Mouse (Mus musculus) liver, embryonic 14.5 days (tissue): ENCODE data around the gene Med22. TPM values are rescaled to one million over a fixed set of nuclear protein-coding genes. Genes with fewer than 3 reads are reported as not detected.

Source experiments
- ATAC-seq: fragments of 200-750 bp; cut with Nextera tagmentation; 2 replicates; pipeline ENCODE4 v1.8.0; 2017; ENCODE audit warnings: moderate number of reproducible peaks, mild to moderate bottlenecking, moderate library complexity; ENCODE audit not compliant: insufficient read depth
- DNase-seq, 3 experiments: peaks; one replicate each; pipeline ENCODE4 v3.0.0-alpha.2; 2012 to 2013; ENCODE audit warnings: low read depth in 3 of 3, low spot score in 3 of 3
- H3K27ac ChIP-seq: fragments of 300-500 bp; sonication (generic); 2 replicates; pipeline ENCODE4 v1.5.1; 2014; ENCODE audit warnings: moderate library complexity, mild to moderate bottlenecking, control low read depth, inconsistent platforms
- H3K27me3 ChIP-seq: fragments of 300-500 bp; sonication (generic); 2 replicates; pipeline ENCODE4 v1.6.1; 2014; ENCODE audit warnings: mild to moderate bottlenecking, low read length, moderate library complexity; ENCODE audit not compliant: control insufficient read depth, insufficient read depth
- H3K36me3 ChIP-seq: fragments of 300-500 bp; sonication (generic); replicated peaks from 2 replicates; pipeline ENCODE4 v1.6.1; 2014; ENCODE audit warnings: low read depth; ENCODE audit not compliant: control insufficient read depth, insufficient read depth
- H3K4me1 ChIP-seq, 2 experiments: fragments of 200-500 bp in 1 of 2; fragments of 300-500 bp in 1 of 2; sonication (generic) in 1 of 2; replicated peaks; 2 replicates each; pipeline ENCODE4 v1.6.1; 2012 to 2014; ENCODE audit warnings: antibody characterized with exemption in 1 of 2, inconsistent platforms in 1 of 2, low read length in 1 of 2; ENCODE audit not compliant: control insufficient read depth in 2 of 2, insufficient read depth in 2 of 2
- H3K4me2 ChIP-seq: fragments of 300-500 bp; sonication (generic); 2 replicates; pipeline ENCODE4 v1.6.1; 2014; ENCODE audit warnings: low read depth, mild to moderate bottlenecking, control low read depth, moderate library complexity
- H3K4me3 ChIP-seq, 2 experiments: fragments of 200-500 bp in 1 of 2; fragments of 300-500 bp in 1 of 2; sonication (generic) in 1 of 2; 2 replicates each; pipeline ENCODE4 v1.5.1; 2012 to 2014; ENCODE audit warnings: low read depth in 2 of 2, low read length in 2 of 2, mild to moderate bottlenecking in 2 of 2, control low read depth in 1 of 2, inconsistent platforms in 1 of 2, moderate library complexity in 1 of 2; ENCODE audit not compliant: insufficient read depth in 1 of 2
- H3K9ac ChIP-seq: fragments of 300-500 bp; sonication (generic); replicated peaks from 2 replicates; pipeline ENCODE4 v1.6.1; 2014; ENCODE audit warnings: mild to moderate bottlenecking, control low read depth, moderate library complexity
- H3K9me3 ChIP-seq: fragments of 300-500 bp; sonication (generic); 2 replicates; pipeline ENCODE4 v1.6.1; 2016; ENCODE audit warnings: low read length, mixed read lengths; ENCODE audit not compliant: control insufficient read depth
- CTCF ChIP-seq: IDR thresholded peaks from 2 replicates; pipeline ENCODE4 v1.5.1; 2016; ENCODE audit warnings: antibody characterized with exemption, low read depth, control low read depth
- EP300 ChIP-seq: IDR thresholded peaks from 2 replicates; pipeline ENCODE4 v1.6.1; 2016; ENCODE audit warnings: antibody characterized with exemption, low read depth
- WGBS: fragments of 180-500 bp; shearing (Covaris S2); extraction: QIAGEN DNeasy Blood & Tissue Kit; methylation state at CpG from one replicate; pipeline ENCODE4 v1.1.7; 2014; ENCODE audit not compliant: insufficient replicate concordance; 5-methylcytosine and 5-hydroxymethylcytosine counted together
- polyA plus RNA-seq, 2 experiments: library from polyadenylated mRNA; depleted of rRNA in 1 of 2; stranded (reverse) in 1 of 2; unstranded in 1 of 2; fragments of >200 nt; fragmentation: Nextera tagmentation in 1 of 2; extraction: Ambion mirVana in 1 of 2; gene quantifications; 2 replicates each; pipeline versions ENCODE4 v1.2.1 to v1.2.3; 2012 to 2014

The Med22 gene
- polyA plus RNA-seq, 2 experiments = 10.4 to 15.1 TPM

- WGBS = 41% methylated on average over 3 of the region's 3 CpGs
- Histone ChIP-seq H3K27ac (no peak within 1 kb of the TSS), H3K4me3 (no peak within 1 kb of the TSS), H3K4me2 (no peak within 1 kb of the TSS), H3K4me1 (no peaks in the 10 kb centered on the region), H3K9ac (no peak within 1 kb of the TSS), H3K36me3 (no peaks in the 10 kb centered on the region), H3K27me3 (no peaks in the 10 kb centered on the region), H3K9me3 (no peaks in the 10 kb centered on the region)
- TF ChIP-seq EP300 = no peak
- TF ChIP-seq CTCF = no peak
- ATAC-seq (no peak), DNase-seq (no peak)
Measured at GRCm38 (mm10) chr2:26864879-26865278, 45.6 kb downstream of the Med22 start, which contains the start of gene Abo. Abo (minus strand) TSS chr2:26864979.

- Histone ChIP-seq H3K4me2 (no peak overlapping the region), H3K27ac (no peak overlapping the region), H3K9ac (no peak overlapping the region), H3K4me3 (no peak overlapping the region), H3K27me3 (no peaks in the 10 kb centered on the region), H3K9me3 (no peaks in the 10 kb centered on the region), H3K4me1 (no peaks in the 10 kb centered on the region), H3K36me3 (no peaks in the 10 kb centered on the region)
- no peak for TF ChIP-seq CTCF
- TF ChIP-seq EP300 = no peak
- DNase-seq (no peak), ATAC-seq (no peak)
- WGBS = 48% methylated on average over 3 of the region's 3 CpGs
Measured at GRCm38 (mm10) chr2:26862856-26863255, 47.6 kb downstream of the Med22 start.

Other genes starting within 250 kb of the Med22 start
- gene Lcn4, start 239.4 kb downstream of the Med22 start, polyA plus RNA-seq (2012; rRNA removed) = not detected in 2 replicates
- gene Lcn4, start 239.4 kb downstream of the Med22 start, polyA plus RNA-seq (2014; fragmentation: Nextera tagmentation; extraction: Ambion mirVana) = not detected in 2 replicates
- not detected in 2 replicates for gene Abo, start 45.7 kb downstream of the Med22 start, polyA plus RNA-seq (2012; rRNA removed)
- gene Abo, start 45.7 kb downstream of the Med22 start, polyA plus RNA-seq (2014; fragmentation: Nextera tagmentation; extraction: Ambion mirVana) = not detected in 2 replicates
- gene Surf6, start 7.8 kb downstream of the Med22 start, polyA plus RNA-seq (2012; rRNA removed) = 6.2 and 10.6 TPM in 2 replicates
- gene Surf6, start 7.8 kb downstream of the Med22 start, polyA plus RNA-seq (2014; fragmentation: Nextera tagmentation; extraction: Ambion mirVana) = 6.3 and 7.1 TPM in 2 replicates
- 909 and 1,309 TPM in 2 replicates for gene Rpl7a, start 87 bp upstream of the Med22 start, polyA plus RNA-seq (2012; rRNA removed)
- 501 and 504 TPM in 2 replicates for gene Rpl7a, start 87 bp upstream of the Med22 start, polyA plus RNA-seq (2014; fragmentation: Nextera tagmentation; extraction: Ambion mirVana)
- gene Surf2, start 5.7 kb upstream of the Med22 start, polyA plus RNA-seq (2012; rRNA removed) = 21.0 and 27.2 TPM in 2 replicates
- gene Surf2, start 5.7 kb upstream of the Med22 start, polyA plus RNA-seq (2014; fragmentation: Nextera tagmentation; extraction: Ambion mirVana) = 20.0 and 21.7 TPM in 2 replicates
- 23.1 and 25.8 TPM in 2 replicates for gene Surf1, start 5.9 kb upstream of the Med22 start, polyA plus RNA-seq (2012; rRNA removed)
- 31.7 and 33.9 TPM in 2 replicates for gene Surf1, start 5.9 kb upstream of the Med22 start, polyA plus RNA-seq (2014; fragmentation: Nextera tagmentation; extraction: Ambion mirVana)
- 46.5 and 53.4 TPM in 2 replicates for gene Surf4, start 23.3 kb upstream of the Med22 start, polyA plus RNA-seq (2012; rRNA removed)
- 80.3 and 83.1 TPM in 2 replicates for gene Surf4, start 23.3 kb upstream of the Med22 start, polyA plus RNA-seq (2014; fragmentation: Nextera tagmentation; extraction: Ambion mirVana)
- 0.03 and 0.07 TPM in 2 replicates for gene Stkld1, start 23.4 kb upstream of the Med22 start, polyA plus RNA-seq (2012; rRNA removed)
- gene Stkld1, start 23.4 kb upstream of the Med22 start, polyA plus RNA-seq (2014; fragmentation: Nextera tagmentation; extraction: Ambion mirVana) = 0.10 TPM in 1 of 2 replicates, not detected in the other
- gene Rexo4, start 53.7 kb upstream of the Med22 start, polyA plus RNA-seq (2012; rRNA removed) = 14.8 and 18.6 TPM in 2 replicates
- 18.0 and 20.1 TPM in 2 replicates for gene Rexo4, start 53.7 kb upstream of the Med22 start, polyA plus RNA-seq (2014; fragmentation: Nextera tagmentation; extraction: Ambion mirVana)
- 1.3 and 1.8 TPM in 2 replicates for gene Adamts13, start 62.7 kb upstream of the Med22 start, polyA plus RNA-seq (2012; rRNA removed)
- 0.89 and 0.91 TPM in 2 replicates for gene Adamts13, start 62.7 kb upstream of the Med22 start, polyA plus RNA-seq (2014; fragmentation: Nextera tagmentation; extraction: Ambion mirVana)
- 11.0 and 11.8 TPM in 2 replicates for gene Cacfd1, start 99.2 kb upstream of the Med22 start, polyA plus RNA-seq (2012; rRNA removed)
- 8.8 TPM in 2 replicates for gene Cacfd1, start 99.2 kb upstream of the Med22 start, polyA plus RNA-seq (2014; fragmentation: Nextera tagmentation; extraction: Ambion mirVana)
- 0.12 and 0.17 TPM in 2 replicates for gene Slc2a6, start 117.3 kb upstream of the Med22 start, polyA plus RNA-seq (2012; rRNA removed)
- 0.20 TPM in 1 of 2 replicates, not detected in the other for gene Slc2a6, start 117.3 kb upstream of the Med22 start, polyA plus RNA-seq (2014; fragmentation: Nextera tagmentation; extraction: Ambion mirVana)
- 0.03 TPM in 1 of 2 replicates, not detected in the other for gene Mymk, start 161.5 kb upstream of the Med22 start, polyA plus RNA-seq (2012; rRNA removed)
- gene Mymk, start 161.5 kb upstream of the Med22 start, polyA plus RNA-seq (2014; fragmentation: Nextera tagmentation; extraction: Ambion mirVana) = not detected in 2 replicates
- 0.31 and 0.47 TPM in 2 replicates for gene Adamtsl2, start 168.7 kb upstream of the Med22 start, polyA plus RNA-seq (2012; rRNA removed)
- 0.25 and 0.53 TPM in 2 replicates for gene Adamtsl2, start 168.7 kb upstream of the Med22 start, polyA plus RNA-seq (2014; fragmentation: Nextera tagmentation; extraction: Ambion mirVana)
- gene Fam163b, start 231.8 kb upstream of the Med22 start, polyA plus RNA-seq (2012; rRNA removed) = 0.01 and 0.04 TPM in 2 replicates
- not detected in 2 replicates for gene Fam163b, start 231.8 kb upstream of the Med22 start, polyA plus RNA-seq (2014; fragmentation: Nextera tagmentation; extraction: Ambion mirVana)